Mouse (Mus musculus) liver, embryonic 14.5 days (tissue): ENCODE results near the gene 4930523C07Rik. TPM values are rescaled to one million over a fixed set of nuclear protein-coding genes. Genes with fewer than 3 reads are reported as not detected.

ENCODE experiments used
- ATAC-seq: fragments of 200-750 bp; cut with Nextera tagmentation; 2 replicates; pipeline ENCODE4 v1.8.0; 2017; ENCODE audit warnings: moderate number of reproducible peaks, mild to moderate bottlenecking, moderate library complexity; ENCODE audit not compliant: insufficient read depth
- DNase-seq, 3 experiments: peaks; one replicate each; pipeline ENCODE4 v3.0.0-alpha.2; 2012 to 2013; ENCODE audit warnings: low read depth in 3 of 3, low spot score in 3 of 3
- H3K27ac ChIP-seq: fragments of 300-500 bp; sonication (generic); 2 replicates; pipeline ENCODE4 v1.5.1; 2014; ENCODE audit warnings: moderate library complexity, mild to moderate bottlenecking, control low read depth, inconsistent platforms
- H3K27me3 ChIP-seq: fragments of 300-500 bp; sonication (generic); 2 replicates; pipeline ENCODE4 v1.6.1; 2014; ENCODE audit warnings: mild to moderate bottlenecking, low read length, moderate library complexity; ENCODE audit not compliant: control insufficient read depth, insufficient read depth
- H3K36me3 ChIP-seq: fragments of 300-500 bp; sonication (generic); replicated peaks from 2 replicates; pipeline ENCODE4 v1.6.1; 2014; ENCODE audit warnings: low read depth; ENCODE audit not compliant: control insufficient read depth, insufficient read depth
- H3K4me1 ChIP-seq, 2 experiments: fragments of 200-500 bp in 1 of 2; fragments of 300-500 bp in 1 of 2; sonication (generic) in 1 of 2; replicated peaks; 2 replicates each; pipeline ENCODE4 v1.6.1; 2012 to 2014; ENCODE audit warnings: antibody characterized with exemption in 1 of 2, inconsistent platforms in 1 of 2, low read length in 1 of 2; ENCODE audit not compliant: control insufficient read depth in 2 of 2, insufficient read depth in 2 of 2
- H3K4me2 ChIP-seq: fragments of 300-500 bp; sonication (generic); 2 replicates; pipeline ENCODE4 v1.6.1; 2014; ENCODE audit warnings: low read depth, mild to moderate bottlenecking, control low read depth, moderate library complexity
- H3K4me3 ChIP-seq, 2 experiments: fragments of 200-500 bp in 1 of 2; fragments of 300-500 bp in 1 of 2; sonication (generic) in 1 of 2; 2 replicates each; pipeline ENCODE4 v1.5.1; 2012 to 2014; ENCODE audit warnings: low read depth in 2 of 2, low read length in 2 of 2, mild to moderate bottlenecking in 2 of 2, control low read depth in 1 of 2, inconsistent platforms in 1 of 2, moderate library complexity in 1 of 2; ENCODE audit not compliant: insufficient read depth in 1 of 2
- H3K9ac ChIP-seq: fragments of 300-500 bp; sonication (generic); replicated peaks from 2 replicates; pipeline ENCODE4 v1.6.1; 2014; ENCODE audit warnings: mild to moderate bottlenecking, control low read depth, moderate library complexity
- H3K9me3 ChIP-seq: fragments of 300-500 bp; sonication (generic); 2 replicates; pipeline ENCODE4 v1.6.1; 2016; ENCODE audit warnings: low read length, mixed read lengths; ENCODE audit not compliant: control insufficient read depth
- CTCF ChIP-seq: IDR thresholded peaks from 2 replicates; pipeline ENCODE4 v1.5.1; 2016; ENCODE audit warnings: antibody characterized with exemption, low read depth, control low read depth
- EP300 ChIP-seq: IDR thresholded peaks from 2 replicates; pipeline ENCODE4 v1.6.1; 2016; ENCODE audit warnings: antibody characterized with exemption, low read depth
- WGBS: fragments of 180-500 bp; shearing (Covaris S2); extraction: QIAGEN DNeasy Blood & Tissue Kit; methylation state at CpG from one replicate; pipeline ENCODE4 v1.1.7; 2014; ENCODE audit not compliant: insufficient replicate concordance; 5-methylcytosine and 5-hydroxymethylcytosine counted together
- polyA plus RNA-seq, 2 experiments: library from polyadenylated mRNA; depleted of rRNA in 1 of 2; stranded (reverse) in 1 of 2; unstranded in 1 of 2; fragments of >200 nt; fragmentation: Nextera tagmentation in 1 of 2; extraction: Ambion mirVana in 1 of 2; gene quantifications; 2 replicates each; pipeline versions ENCODE4 v1.2.1 to v1.2.3; 2012 to 2014

4930523C07Rik gene
- polyA plus RNA-seq, 2 experiments: 6.5 to 28.1 TPM

- ATAC-seq: no peak
- TF ChIP-seq CTCF: no peak
- no peak for TF ChIP-seq EP300
- H3K4me3 ChIP-seq: no peak overlapping the region
- H3K9ac ChIP-seq: no peak overlapping the region
- H3K4me1 ChIP-seq: no peaks in the 10 kb centered on the region
- no peaks in the 10 kb centered on the region for H3K9me3 ChIP-seq
- H3K27me3 ChIP-seq: no peaks in the 10 kb centered on the region
- no peak for DNase-seq
- no peaks in the 10 kb centered on the region for H3K36me3 ChIP-seq
- H3K27ac ChIP-seq: no peak overlapping the region
- 63% methylated on average over 5 of the region's 5 CpGs for WGBS
- H3K4me2 ChIP-seq: no peak overlapping the region
Observed at GRCm38 (mm10) chr1:160099659-160100302, 55.6 kb downstream of the 4930523C07Rik start.

- Histone ChIP-seq H3K4me2 (no peak overlapping the region), H3K27ac (no peak overlapping the region), H3K4me3 (no peak overlapping the region), H3K36me3 (no peaks in the 10 kb centered on the region), H3K9me3 (no peaks in the 10 kb centered on the region), H3K27me3 (no peaks in the 10 kb centered on the region), H3K4me1 (no peaks in the 10 kb centered on the region), H3K9ac (no peak overlapping the region)
- TF ChIP-seq EP300: no peak
- no peak for TF ChIP-seq CTCF
- ATAC-seq (no peak), DNase-seq (no peak)
- WGBS: 61% methylated on average over 5 of the region's 5 CpGs
Observed at GRCm38 (mm10) chr1:160100996-160101395, 56.8 kb downstream of the 4930523C07Rik start.

DNA sequence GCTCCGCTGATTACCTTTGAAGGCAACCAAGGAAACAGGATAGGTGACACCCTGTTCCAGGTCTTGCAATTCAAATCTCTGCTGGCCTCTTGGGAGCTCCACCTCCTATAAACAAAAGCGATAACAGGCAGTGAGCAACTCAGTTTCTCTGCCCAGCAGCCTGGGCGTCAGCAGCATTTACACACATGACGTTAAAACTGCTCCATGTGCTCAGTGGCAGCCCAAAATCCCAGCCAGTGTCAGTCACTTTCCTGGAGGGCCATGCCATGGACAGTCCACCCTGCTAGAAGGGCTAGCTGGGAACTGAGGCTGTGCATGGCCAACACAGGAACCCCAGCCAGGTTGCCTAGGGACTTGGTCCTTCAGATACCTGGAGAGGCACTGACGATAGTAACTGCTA, 61.2 kb downstream of the 4930523C07Rik start:
- no peak for ATAC-seq
- Histone ChIP-seq H3K4me2 (no peak overlapping the region), H3K9me3 (no peaks in the 10 kb centered on the region), H3K9ac (no peak overlapping the region), H3K36me3 (no peaks in the 10 kb centered on the region), H3K27me3 (no peaks in the 10 kb centered on the region), H3K27ac (no peak overlapping the region), H3K4me3 (no peak overlapping the region), H3K4me1 (no peaks in the 10 kb centered on the region)
- TF ChIP-seq CTCF (no peak), EP300 (no peak)
- DNase-seq: no peak
- 67% methylated on average over 5 of the region's 5 CpGs for WGBS

DNA sequence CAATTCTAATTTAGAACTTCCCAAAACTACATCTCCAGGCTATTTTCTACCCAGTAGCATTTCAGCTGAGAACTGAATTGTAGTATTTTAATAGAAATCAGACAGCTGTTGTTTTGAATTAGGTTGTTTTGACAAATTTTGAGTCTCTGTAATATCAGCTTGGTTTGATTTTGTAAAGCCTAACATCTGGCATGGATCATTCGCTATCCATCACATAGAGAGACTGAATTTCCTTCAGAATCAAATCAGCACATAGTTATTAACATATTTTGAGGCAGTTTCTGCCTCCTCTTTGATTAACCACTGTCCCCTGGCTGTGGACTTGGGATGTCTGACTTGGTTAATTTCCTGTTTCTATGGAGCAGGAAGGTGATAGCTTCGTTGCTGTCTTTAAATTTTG, 64.4 kb downstream of the 4930523C07Rik start:
- Histone ChIP-seq H3K4me1 (no peaks in the 10 kb centered on the region), H3K4me2 (no peak overlapping the region), H3K27me3 (no peaks in the 10 kb centered on the region), H3K9me3 (no peaks in the 10 kb centered on the region), H3K36me3 (no peaks in the 10 kb centered on the region), H3K4me3 (no peak overlapping the region), H3K9ac (no peak overlapping the region), H3K27ac (no peak overlapping the region)
- 47% methylated on average over 2 of the region's 2 CpGs for WGBS
- ATAC-seq: no peak
- no peak for DNase-seq
- no peak for TF ChIP-seq EP300
- no peak for TF ChIP-seq CTCF

- Histone ChIP-seq H3K4me2 (no peak overlapping the region), H3K4me3 (no peak overlapping the region), H3K9ac (no peak overlapping the region), H3K27ac (no peak overlapping the region), H3K36me3 (no peaks in the 10 kb centered on the region), H3K9me3 (no peaks in the 10 kb centered on the region), H3K27me3 (no peaks in the 10 kb centered on the region), H3K4me1 (no peaks in the 10 kb centered on the region)
- DNase-seq (no peak), ATAC-seq (no peak)
- TF ChIP-seq CTCF: no peak
- TF ChIP-seq EP300: no peak
- WGBS: 61% methylated on average over 2 of the region's 2 CpGs
Observed at GRCm38 (mm10) chr1:160123957-160124356, 79.8 kb downstream of the 4930523C07Rik start.

Other genes with a start within 250 kb of the 4930523C07Rik start
- 0.01 TPM in 2 replicates for gene Tnn, start 109.2 kb downstream of the 4930523C07Rik start, polyA plus RNA-seq (2012; rRNA removed)
- not detected in 2 replicates for gene Tnn, start 109.2 kb downstream of the 4930523C07Rik start, polyA plus RNA-seq (2014; fragmentation: Nextera tagmentation; extraction: Ambion mirVana)
- gene Mrps14, start 150.8 kb downstream of the 4930523C07Rik start, polyA plus RNA-seq (2012; rRNA removed): 12.3 and 34.6 TPM in 2 replicates
- 211 and 219 TPM in 2 replicates for gene Mrps14, start 150.8 kb downstream of the 4930523C07Rik start, polyA plus RNA-seq (2014; fragmentation: Nextera tagmentation; extraction: Ambion mirVana)
- 23.2 and 41.9 TPM in 2 replicates for gene Cacybp, start 168.5 kb downstream of the 4930523C07Rik start, polyA plus RNA-seq (2012; rRNA removed)
- gene Cacybp, start 168.5 kb downstream of the 4930523C07Rik start, polyA plus RNA-seq (2014; fragmentation: Nextera tagmentation; extraction: Ambion mirVana): 161 and 163 TPM in 2 replicates